23 mouse cellular contexts compared by ENCODE assay signal in genomic region chr2:68193465-68193837, GRCm38 (mm10).
"Had no signal": no experiment of that assay in that cellular context is flagged by ENCODE, and none has a peak within 500 bp of the region (broad histone marks: within the 10 kb centered on the region; RNA-seq: fewer than 3 reads in every experiment).

No protein-coding gene starts in this region.

- H3K9ac ChIP-seq: limb, embryonic 12.5 days; limb, embryonic 13.5 days; limb, embryonic 15.5 days; liver, embryonic 12.5 days; liver, embryonic 13.5 days; liver, embryonic 14.5 days; liver, embryonic 15.5 days; liver, postnatal 0 days; lung, embryonic 14.5 days; lung, embryonic 15.5 days; midbrain, embryonic 12.5 days; midbrain, embryonic 13.5 days; midbrain, embryonic 15.5 days; neural tube, embryonic 12.5 days had no signal

- H3K4me1 ChIP-seq: limb, embryonic 10.5 days; limb, embryonic 12.5 days; limb, embryonic 13.5 days; limb, embryonic 15.5 days; liver, embryonic 12.5 days; liver, embryonic 13.5 days; liver, embryonic 15.5 days; lung, embryonic 15.5 days; megakaryocyte, embryonic 14.5 days; midbrain, embryonic 12.5 days; midbrain, embryonic 13.5 days; midbrain, embryonic 15.5 days; neural tube, embryonic 12.5 days had no signal

- H3K4me2 ChIP-seq: limb, embryonic 12.5 days; limb, embryonic 13.5 days; limb, embryonic 15.5 days; liver, embryonic 11.5 days; liver, embryonic 12.5 days; liver, embryonic 13.5 days; liver, embryonic 15.5 days; lung, embryonic 14.5 days; lung, embryonic 15.5 days; midbrain, embryonic 11.5 days; midbrain, embryonic 12.5 days; midbrain, embryonic 13.5 days; midbrain, embryonic 15.5 days; neural tube, embryonic 12.5 days had no signal

- H3K36me3 ChIP-seq: limb, embryonic 10.5 days; limb, embryonic 12.5 days; limb, embryonic 13.5 days; limb, embryonic 15.5 days; liver, embryonic 12.5 days; liver, embryonic 13.5 days; liver, embryonic 15.5 days; lung, embryonic 15.5 days; midbrain, embryonic 10.5 days; midbrain, embryonic 12.5 days; midbrain, embryonic 13.5 days; midbrain, embryonic 15.5 days; neural tube, embryonic 12.5 days had no signal

- H3K27ac ChIP-seq: limb, embryonic 10.5 days; limb, embryonic 12.5 days; limb, embryonic 13.5 days; limb, embryonic 15.5 days; liver, embryonic 12.5 days; liver, embryonic 13.5 days; liver, embryonic 14.5 days; liver, embryonic 15.5 days; lung, embryonic 15.5 days; macrophage; midbrain, embryonic 10.5 days; midbrain, embryonic 12.5 days; midbrain, embryonic 13.5 days; midbrain, embryonic 15.5 days; neural tube, embryonic 12.5 days had no signal

- H3K4me3 ChIP-seq: limb, embryonic 10.5 days; limb, embryonic 12.5 days; limb, embryonic 13.5 days; limb, embryonic 15.5 days; liver, embryonic 12.5 days; liver, embryonic 13.5 days; liver, embryonic 15.5 days; lung, embryonic 15.5 days; megakaryocyte, embryonic 14.5 days; midbrain, embryonic 10.5 days; midbrain, embryonic 12.5 days; midbrain, embryonic 13.5 days; midbrain, embryonic 15.5 days; myocyte; neural tube, embryonic 12.5 days had no signal

- H3K27me3 ChIP-seq: limb, embryonic 12.5 days; limb, embryonic 13.5 days; limb, embryonic 15.5 days; liver, embryonic 12.5 days; liver, embryonic 13.5 days; liver, embryonic 15.5 days; lung, embryonic 15.5 days; megakaryocyte, embryonic 14.5 days; midbrain, embryonic 12.5 days; midbrain, embryonic 13.5 days; midbrain, embryonic 15.5 days; neural tube, embryonic 12.5 days had no signal

- ATAC-seq: liver, embryonic 12.5 days; liver, postnatal 0 days; lung, postnatal 0 days; midbrain, embryonic 13.5 days; midbrain, embryonic 15.5 days; midbrain, embryonic 16.5 days had no signal

- H3K9me3 ChIP-seq: limb, embryonic 10.5 days; limb, embryonic 12.5 days; limb, embryonic 13.5 days; limb, embryonic 15.5 days; liver, embryonic 12.5 days; liver, embryonic 13.5 days; liver, embryonic 15.5 days; lung, embryonic 15.5 days; midbrain, embryonic 10.5 days; midbrain, embryonic 12.5 days; midbrain, embryonic 13.5 days; midbrain, embryonic 15.5 days; neural tube, embryonic 12.5 days had no signal
